Mouse (Mus musculus) CH12.LX (cell line): ENCODE data around the gene Ddx39. TPM values are rescaled to one million over a fixed set of nuclear protein-coding genes. Genes with fewer than 3 reads are reported as not detected.

Source experiments
- DNase-seq: peaks from one replicate; pipeline ENCODE4 v3.0.0-alpha.2; 2013; ENCODE audit errors: extremely low read depth
- H3K27ac ChIP-seq: 2 replicates; pipeline ENCODE4 v1.5.1; 2012; ENCODE audit warnings: low read depth, mild to moderate bottlenecking, control low read depth, moderate library complexity; ENCODE audit not compliant: insufficient read depth
- H3K27me3 ChIP-seq: replicated peaks from 2 replicates; pipeline ENCODE3; 2012; ENCODE audit warnings: inconsistent platforms
- H3K36me3 ChIP-seq, 2 experiments: replicated peaks in 1 of 2; 2 replicates each; pipeline versions ENCODE3 to v1.6.1; 2012; ENCODE audit warnings: inconsistent platforms in 1 of 2, low read length in 1 of 2, mild to moderate bottlenecking in 1 of 2, mixed read lengths in 1 of 2, moderate library complexity in 1 of 2; ENCODE audit not compliant: control insufficient read depth in 1 of 2, insufficient read depth in 1 of 2
- H3K4me1 ChIP-seq, 2 experiments: 2 replicates each; pipeline ENCODE4 v1.6.1; 2012; ENCODE audit warnings: inconsistent platforms in 1 of 2, moderate library complexity in 1 of 2; ENCODE audit not compliant: insufficient read depth in 2 of 2, control insufficient read depth in 1 of 2
- H3K4me2 ChIP-seq: 2 replicates; pipeline ENCODE4 v1.6.1; 2012; ENCODE audit warnings: low read depth, mild to moderate bottlenecking, control low read depth; ENCODE audit not compliant: poor library complexity, insufficient read depth, severe bottlenecking
- H3K4me3 ChIP-seq, 3 experiments: fragments of 150-350 bp in 1 of 3; sonication (generic) in 1 of 3; replicated peaks in 1 of 3; 2 replicates each; pipeline versions ENCODE3 to v1.5.1; 2011 to 2012; ENCODE audit warnings: low read depth in 2 of 3, low read length in 2 of 3, mild to moderate bottlenecking in 2 of 3, moderate library complexity in 2 of 3, control low read depth in 1 of 3, improper control_type of control experiment in 1 of 3, inconsistent platforms in 1 of 3, mixed read lengths in 1 of 3; ENCODE audit not compliant: poor library complexity in 1 of 3
- H3K79me2 ChIP-seq: replicated peaks from 2 replicates; pipeline ENCODE4 v1.6.1; 2012; ENCODE audit warnings: mild to moderate bottlenecking, moderate library complexity; ENCODE audit not compliant: control insufficient read depth, poor library complexity, insufficient read depth, severe bottlenecking; ENCODE audit errors: extremely low read depth
- H3K9ac ChIP-seq: 2 replicates; pipeline ENCODE4 v1.6.1; 2012; ENCODE audit warnings: low read depth, mild to moderate bottlenecking, control low read depth, moderate library complexity; ENCODE audit not compliant: insufficient read depth
- H3K9me3 ChIP-seq: replicated peaks from 2 replicates; pipeline ENCODE3; 2012; ENCODE audit warnings: low read length, inconsistent platforms, mixed read lengths
- CHD1 ChIP-seq: IDR thresholded peaks from 2 replicates; pipeline ENCODE4 v1.6.1; 2012; ENCODE audit warnings: low read depth, low read length, improper control_type of control experiment, inconsistent platforms
- CHD2 ChIP-seq: IDR thresholded peaks from 2 replicates; pipeline ENCODE4 v1.6.1; 2011; ENCODE audit warnings: low read length, improper control_type of control experiment
- CTCF ChIP-seq, 2 experiments: IDR thresholded peaks in 1 of 2; conservative IDR thresholded peaks in 1 of 2; 2 replicates each; pipeline ENCODE4 v1.5.1; 2011 to 2012; ENCODE audit warnings: low read depth in 2 of 2, low read length in 2 of 2, improper control_type of control experiment in 1 of 2, inconsistent platforms in 1 of 2, mild to moderate bottlenecking in 1 of 2, moderate library complexity in 1 of 2
- ELF1 ChIP-seq: IDR thresholded peaks from 2 replicates; pipeline ENCODE4 v1.6.1; 2014; ENCODE audit warnings: low read depth, mild to moderate bottlenecking, inconsistent platforms, low read length, improper control_type of control experiment
- ETS1 ChIP-seq: conservative IDR thresholded peaks from 2 replicates; pipeline ENCODE4 v1.6.1; 2012; ENCODE audit warnings: low read depth, mild to moderate bottlenecking, inconsistent platforms, low read length, improper control_type of control experiment, moderate library complexity
- GABPA ChIP-seq: IDR thresholded peaks from 2 replicates; pipeline ENCODE4 v1.6.1; 2012; ENCODE audit warnings: low read depth, low read length, improper control_type of control experiment, inconsistent platforms; ENCODE audit not compliant: insufficient replicate concordance
- JUND ChIP-seq: conservative IDR thresholded peaks from 2 replicates; pipeline ENCODE4 v1.6.1; 2011; ENCODE audit warnings: low read depth, low read length, improper control_type of control experiment
- KAT2A ChIP-seq: IDR thresholded peaks from 2 replicates; pipeline ENCODE4 v1.6.1; 2012; ENCODE audit warnings: low read length, improper control_type of control experiment, inconsistent platforms; ENCODE audit not compliant: insufficient replicate concordance
- NRF1 ChIP-seq: IDR thresholded peaks from 2 replicates; pipeline ENCODE4 v1.6.1; 2014; ENCODE audit warnings: low read depth, mild to moderate bottlenecking, inconsistent platforms, low read length, improper control_type of control experiment, moderate library complexity
- POLR2A ChIP-seq: IDR thresholded peaks from 2 replicates; pipeline ENCODE4 v1.6.1; 2011; ENCODE audit warnings: low read depth, mild to moderate bottlenecking, improper control_type of control experiment, low read length
- RAD21 ChIP-seq: IDR thresholded peaks from 2 replicates; pipeline ENCODE4 v1.6.1; 2011; ENCODE audit warnings: low read depth, mild to moderate bottlenecking, low read length, improper control_type of control experiment, moderate library complexity
- RCOR1 ChIP-seq: conservative IDR thresholded peaks from 2 replicates; pipeline ENCODE4 v1.6.1; 2012; ENCODE audit warnings: low read depth, mild to moderate bottlenecking, inconsistent platforms, low read length, improper control_type of control experiment
- TCF12 ChIP-seq: IDR thresholded peaks from 2 replicates; pipeline ENCODE4 v1.6.1; 2014; ENCODE audit warnings: low read depth, mild to moderate bottlenecking, inconsistent platforms, low read length, improper control_type of control experiment
- UBTF ChIP-seq: IDR thresholded peaks from 2 replicates; pipeline ENCODE4 v1.6.1; 2012; ENCODE audit warnings: low read depth, mild to moderate bottlenecking, inconsistent platforms, low read length, improper control_type of control experiment, moderate library complexity
- USF2 ChIP-seq: conservative IDR thresholded peaks from 2 replicates; pipeline ENCODE4 v1.6.1; 2011; ENCODE audit warnings: low read depth, low read length, improper control_type of control experiment
- ZMIZ1 ChIP-seq: IDR thresholded peaks from 2 replicates; pipeline ENCODE4 v1.6.1; 2012; ENCODE audit warnings: low read depth, mild to moderate bottlenecking, inconsistent platforms, low read length, improper control_type of control experiment
- dilution Hi-C: fragments of 300-500 bp; cut with MboI; formaldehyde crosslinking; loops from 2 replicates; pipeline ENCODE4 v1.14.3; 2020; ENCODE audit warnings: low sequenced_read_pairs; ENCODE audit not compliant: extremely low pct_unique_long_range_greater_than_20kb, extremely low pct_ligation_motif_present
- in situ Hi-C: fragments of 300-500 bp; cut with MboI; formaldehyde crosslinking; loops from 3 replicates; pipeline ENCODE4 v1.14.3; 2019; ENCODE audit warnings: low sequenced_read_pairs, low pct_ligation_motif_present, low pct_unique_long_range_greater_than_20kb, mixed read lengths
- polyA plus RNA-seq: library from polyadenylated mRNA; unstranded; fragments of >175 nt; gene quantifications from 2 replicates; pipeline ENCODE4 v1.2.1, GENCODE M21; 2012; ENCODE audit warnings: low read depth; ENCODE audit not compliant: insufficient read length
- total RNA-seq, 2 experiments: library from RNA; depleted of rRNA; stranded (reverse); fragments of 300-350 nt in 1 of 2; fragments of >200 nt in 1 of 2; gene quantifications; 2 replicates each; pipeline ENCODE4 v1.2.3; 2012 to 2014

Gene Ddx39
- total and polyA plus RNA-seq, 3 experiments, result 194 to 339 (median 231) TPM

GRCm38 (mm10) chr8:83665969-83666865 lies 48.8 kb upstream of the Ddx39 start, which contains the start of gene Ptger1:
Ptger1 (plus strand) TSS chr8:83666678.
- H3K4me1 ChIP-seq, result peaks cover 5 to 13% of the 10 kb centered on the region in 2 experiments
- H3K9ac ChIP-seq, result no peak within 1 kb of the TSS
- no peak for DNase-seq
- no peak within 1 kb of the TSS for H3K4me2 ChIP-seq
- dilution Hi-C loops, result no loop called here
- peaks cover 11% of the 10 kb centered on the region for H3K9me3 ChIP-seq
- peaks cover 36 to 71% of the 10 kb centered on the region in 2 experiments for H3K36me3 ChIP-seq
- in situ Hi-C loops, result no loop called here
- H3K79me2 ChIP-seq, result no peaks in the 10 kb centered on the region
- TF ChIP-seq ELF1 (no peak), ZMIZ1 (0 out of 2 replicates have a peak, but pooled peaks have one; percentile 6)
- no peak within 1 kb of the TSS for H3K4me3 ChIP-seq
- no peak within 1 kb of the TSS for H3K27ac ChIP-seq
- no peaks in the 10 kb centered on the region for H3K27me3 ChIP-seq

- H3K79me2 ChIP-seq, result no peaks in the 10 kb centered on the region
- H3K4me1 ChIP-seq, result peaks cover 5 to 13% of the 10 kb centered on the region in 2 experiments
- H3K9me3 ChIP-seq, result peaks cover 11% of the 10 kb centered on the region
- H3K27me3 ChIP-seq, result no peaks in the 10 kb centered on the region
- no peak overlapping the region for H3K4me2 ChIP-seq
- H3K9ac ChIP-seq, result no peak overlapping the region
- no peak overlapping the region for H3K4me3 ChIP-seq
- no peak overlapping the region for H3K27ac ChIP-seq
- no peak for TF ChIP-seq TCF12
- no peak for TF ChIP-seq GABPA
- TF ChIP-seq CHD1, result no peak
- TF ChIP-seq KAT2A, result no peak
- no peak for TF ChIP-seq JUND
- TF ChIP-seq USF2, result no peak
- TF ChIP-seq UBTF, result no peak
- no peak for TF ChIP-seq ETS1
- TF ChIP-seq POLR2A, result no peak
- TF ChIP-seq RCOR1, result no peak
- no peak for TF ChIP-seq CHD2
- TF ChIP-seq NRF1, result no peak
- no peak for TF ChIP-seq CTCF (conservative IDR thresholded peaks at IDR 0.05 in 1 of 2, IDR thresholded peaks at IDR 0.05 in 1 of 2; ENCODE audit: low read depth in 2 of 2, low read length in 2 of 2)
- TF ChIP-seq RAD21, result no peak
- in situ Hi-C loops, result no loop called here
- DNase-seq, result no peak
- H3K36me3 ChIP-seq, result peaks cover 42 to 73% of the 10 kb centered on the region in 2 experiments
- dilution Hi-C loops, result no loop called here
Measured at GRCm38 (mm10) chr8:83666866-83667234, 48.1 kb upstream of the Ddx39 start.
